Mouse (Mus musculus) C2C12 (cell line): ENCODE measurements around the gene Mpzl2.

Source experiments
- CEBPB ChIP-seq: IDR thresholded peaks from one replicate; pipeline ENCODE4 v1.6.1; 2011; ENCODE audit warnings: low read depth, mild to moderate bottlenecking, control low read depth, moderate library complexity
- CTCF ChIP-seq: IDR thresholded peaks from one replicate; pipeline ENCODE4 v1.5.1; 2011; ENCODE audit not compliant: control insufficient read depth, insufficient read depth, insufficient read length

GRCm38 (mm10) chr9:45032261-45032660 is 7.3 kb upstream of the Mpzl2 start:
- TF ChIP-seq CTCF (no peak), CEBPB (no peak)
